Mouse (Mus musculus): ENCODE results near the gene Slc25a21.

Slc25a21 gene

DNA sequence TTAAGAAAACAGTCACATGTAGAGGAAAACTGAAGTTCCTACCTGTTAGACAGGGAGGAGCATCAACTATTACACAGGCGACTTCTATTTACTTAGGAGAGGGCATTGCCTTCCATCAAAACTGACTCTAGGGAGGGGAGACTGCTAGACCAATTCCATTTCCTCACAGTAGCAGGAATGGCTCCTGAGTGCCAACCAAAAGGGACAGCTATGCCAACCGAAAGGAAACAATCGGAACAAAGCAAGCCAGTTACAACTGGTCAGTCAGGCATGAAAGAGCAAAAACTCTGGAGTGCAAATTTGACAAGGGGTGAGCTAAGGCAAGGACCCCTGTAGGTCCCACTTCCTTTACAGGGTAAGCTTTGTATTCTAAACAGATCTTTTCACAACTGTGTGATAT lies 319.5 kb downstream of the Slc25a21 start:
- DNase-seq (ENCODE audit: low read depth, low spot score) = no peak

DNA sequence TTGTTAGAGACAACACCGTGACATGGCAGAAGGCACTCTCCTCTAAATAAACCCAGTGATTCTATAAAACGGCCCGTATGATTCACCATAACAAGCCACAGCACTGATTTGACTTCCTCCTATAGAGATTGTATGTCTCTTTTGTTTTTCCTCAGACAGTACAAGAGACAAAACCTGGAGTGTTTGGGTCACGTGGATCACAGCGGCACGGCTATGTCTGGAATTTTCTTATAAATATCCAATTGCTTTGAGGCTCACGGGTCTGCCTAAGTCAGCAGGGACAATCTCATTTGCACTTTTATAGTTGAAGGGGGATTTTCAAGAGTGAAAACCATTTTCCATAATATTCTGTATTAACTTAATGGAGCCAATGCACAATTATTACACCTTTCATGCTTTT lies 320.7 kb downstream of the Slc25a21 start:
- DNase-seq (ENCODE audit: low read depth, low spot score) = no peak

DNA sequence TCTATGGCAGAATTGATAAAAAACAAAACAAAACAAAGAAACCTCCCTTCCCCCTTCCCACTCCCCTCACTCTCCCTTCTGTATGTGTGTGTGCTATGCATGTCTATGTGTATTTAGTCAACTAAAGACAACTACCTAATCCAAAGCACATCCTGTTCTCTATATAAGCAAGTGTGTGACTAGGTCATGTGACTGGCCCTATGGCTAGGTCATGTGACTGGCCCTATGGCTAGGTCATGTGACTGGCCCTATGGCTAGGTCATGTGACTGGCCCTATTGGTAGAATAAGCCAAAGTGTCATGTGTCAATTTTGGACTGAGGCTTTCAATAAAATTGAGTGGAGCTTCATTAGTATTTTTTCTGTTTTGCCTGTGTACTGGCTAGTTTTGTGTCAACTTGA lies 324.1 kb downstream of the Slc25a21 start:
- DNase-seq (ENCODE audit: low read depth, low spot score) = no peak

DNA sequence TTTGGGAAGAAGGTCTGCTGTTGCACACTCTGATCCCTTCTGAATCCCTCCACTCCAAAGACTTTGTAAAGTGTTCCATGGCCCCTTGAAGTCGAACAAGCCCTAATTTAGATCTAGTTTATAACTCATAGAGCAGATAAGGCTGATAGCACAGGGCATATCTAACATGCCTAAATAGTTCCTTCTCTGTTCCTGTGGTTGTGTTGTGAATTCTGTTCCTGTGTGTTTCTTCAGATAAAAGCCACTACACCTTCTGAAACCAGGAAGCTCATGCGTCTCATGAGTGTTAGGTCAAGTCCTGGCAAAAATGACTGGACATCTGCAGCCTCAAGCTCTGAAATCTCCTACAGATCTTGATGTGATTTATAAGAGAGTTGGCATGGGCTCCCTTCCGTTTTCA lies 326.7 kb downstream of the Slc25a21 start:
- DNase-seq (ENCODE audit: low read depth, low spot score) = no peak

DNA sequence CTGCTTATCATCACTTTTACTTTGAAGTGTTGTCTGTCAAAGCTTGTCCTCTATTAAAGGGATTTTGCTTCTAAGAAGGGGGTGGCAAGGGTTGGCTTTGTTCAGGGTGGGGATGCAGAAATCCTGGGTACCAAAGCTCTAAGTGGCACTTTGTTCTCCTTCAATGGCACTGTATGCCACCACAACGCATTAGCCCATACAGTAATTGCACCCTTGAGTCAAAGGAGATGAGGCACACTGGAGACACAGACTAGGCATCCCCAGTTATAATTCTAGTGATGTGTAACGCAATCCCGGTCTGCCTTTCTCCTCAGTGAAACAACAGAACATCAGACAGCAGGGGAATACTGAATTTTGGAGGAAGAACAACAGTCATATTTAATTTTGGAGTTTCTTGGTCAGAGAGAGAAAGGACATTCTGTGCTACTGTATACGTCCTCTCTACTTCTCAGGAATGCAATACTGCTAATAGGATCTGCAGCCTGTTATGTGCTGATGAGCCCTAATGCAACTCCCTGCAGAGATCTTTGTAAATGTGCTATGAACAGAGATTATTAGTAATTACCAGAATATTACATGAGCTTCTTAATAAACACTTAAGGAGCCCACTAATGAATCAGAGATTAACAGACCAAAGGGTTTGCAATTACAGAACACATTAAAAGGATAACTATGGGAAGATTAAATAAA lies 333.3 kb downstream of the Slc25a21 start:
- DNase-seq (ENCODE audit: low read depth, low spot score) = no peak

DNA sequence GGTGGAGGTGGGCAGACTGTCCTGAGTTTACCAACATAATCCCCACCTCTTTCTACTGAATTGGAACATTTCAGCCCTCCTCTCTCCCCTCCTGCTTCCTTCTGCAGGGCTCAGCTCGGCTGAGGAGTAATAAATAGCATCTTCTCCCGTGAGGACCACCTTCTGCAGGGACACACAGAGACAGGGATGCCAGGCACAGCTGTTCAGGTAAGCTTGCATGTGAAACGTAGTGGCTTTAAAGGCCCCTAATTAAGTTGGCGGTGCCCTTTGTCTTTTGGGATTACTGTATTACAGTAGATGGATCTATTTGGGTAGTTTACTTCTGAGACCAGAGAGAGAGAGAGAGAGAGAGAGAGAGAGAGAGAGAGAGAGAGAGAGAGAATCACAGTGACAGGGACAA lies 344.6 kb downstream of the Slc25a21 start:
- DNase-seq (ENCODE audit: low read depth, low spot score) = no peak

DNA sequence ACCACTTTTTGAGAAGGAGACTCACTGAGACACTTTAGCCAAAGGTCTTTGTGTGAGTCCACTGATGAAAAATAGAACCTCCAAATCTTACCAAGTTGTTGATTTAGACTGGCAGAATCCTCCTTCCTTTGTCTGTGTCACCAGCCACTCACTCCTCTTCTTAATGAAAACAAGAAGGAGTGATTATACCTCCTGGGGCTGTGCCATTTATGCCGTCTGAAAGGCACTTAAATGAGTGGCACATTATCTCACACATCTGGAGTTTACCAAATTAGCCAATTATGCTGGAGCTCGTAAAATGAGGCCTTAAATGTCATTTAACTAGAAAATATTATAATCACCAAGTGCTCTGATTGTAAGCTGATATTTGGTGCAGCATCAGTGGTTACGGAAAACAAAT lies 345.8 kb downstream of the Slc25a21 start:
- DNase-seq (ENCODE audit: low read depth, low spot score) = peak; percentile 5

DNA sequence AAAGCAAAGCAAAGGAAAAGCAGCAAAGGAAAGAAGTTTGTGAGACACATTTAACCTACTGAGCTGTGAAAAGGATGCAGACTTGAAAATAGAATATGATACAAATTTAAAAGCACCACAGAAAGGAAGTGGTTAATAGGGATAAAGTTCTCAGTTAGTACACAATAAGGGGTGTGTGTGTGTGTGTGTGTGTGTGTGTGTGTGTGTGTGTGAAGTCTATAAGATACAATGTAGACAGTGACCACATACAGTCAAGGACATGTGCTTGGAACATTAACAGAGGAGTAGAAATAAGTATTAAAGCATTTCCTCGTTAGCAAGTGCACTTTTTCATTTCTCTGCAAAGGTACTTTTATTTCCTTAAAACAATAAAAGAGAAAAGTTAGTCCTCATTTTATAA lies 367.3 kb downstream of the Slc25a21 start:
- no peak for DNase-seq (ENCODE audit: low read depth, low spot score)

DNA sequence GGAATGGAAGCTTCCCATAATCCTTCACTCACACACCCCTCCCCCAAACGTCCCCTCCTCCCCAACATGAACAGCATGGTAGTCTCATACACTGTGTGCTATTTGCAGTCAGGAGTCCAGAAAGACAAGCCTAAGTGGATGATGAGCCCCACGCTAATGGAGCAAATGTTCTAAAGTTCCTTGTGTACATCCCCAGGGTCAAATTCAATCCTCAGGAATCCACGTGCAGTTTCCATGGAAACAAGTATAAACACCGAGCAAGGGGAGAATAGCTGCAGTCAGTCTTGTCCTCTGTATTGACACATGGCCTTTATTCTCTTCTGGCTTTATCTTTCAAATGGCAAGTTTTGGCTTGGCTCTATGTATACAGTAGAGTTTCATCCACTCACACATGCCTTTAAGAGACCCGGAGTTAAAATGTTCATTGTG lies 367.8 kb downstream of the Slc25a21 start:
- DNase-seq (ENCODE audit: low read depth, low spot score) = no peak

DNA sequence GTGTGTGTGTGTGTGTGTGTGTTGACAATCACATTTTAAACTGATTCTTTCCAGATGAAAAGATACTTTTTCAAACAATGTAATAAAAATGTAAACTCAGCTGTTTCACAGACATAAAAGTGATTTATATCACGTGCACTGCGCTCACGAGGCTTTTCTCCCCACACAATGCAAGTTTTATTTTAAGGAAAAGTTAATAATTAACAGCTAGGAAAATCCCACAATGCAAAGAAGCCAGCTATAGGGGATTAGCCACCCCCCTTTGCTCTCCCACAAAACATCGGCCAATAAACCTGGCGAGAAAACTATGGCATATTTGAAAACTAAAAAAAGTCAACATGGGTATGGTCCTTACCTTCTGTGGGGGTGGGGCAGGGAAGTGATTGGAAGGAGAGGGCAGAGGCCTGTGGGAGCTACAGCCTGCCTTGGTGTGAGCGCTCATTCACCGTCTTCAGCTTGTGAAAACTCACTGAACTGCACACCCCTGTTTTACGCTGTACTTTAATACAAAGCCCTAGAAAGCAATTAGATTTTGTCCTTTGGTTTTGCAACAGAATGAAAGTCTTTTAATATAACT lies 369.4 kb downstream of the Slc25a21 start:
- no peak for DNase-seq (ENCODE audit: low read depth, low spot score)

DNA sequence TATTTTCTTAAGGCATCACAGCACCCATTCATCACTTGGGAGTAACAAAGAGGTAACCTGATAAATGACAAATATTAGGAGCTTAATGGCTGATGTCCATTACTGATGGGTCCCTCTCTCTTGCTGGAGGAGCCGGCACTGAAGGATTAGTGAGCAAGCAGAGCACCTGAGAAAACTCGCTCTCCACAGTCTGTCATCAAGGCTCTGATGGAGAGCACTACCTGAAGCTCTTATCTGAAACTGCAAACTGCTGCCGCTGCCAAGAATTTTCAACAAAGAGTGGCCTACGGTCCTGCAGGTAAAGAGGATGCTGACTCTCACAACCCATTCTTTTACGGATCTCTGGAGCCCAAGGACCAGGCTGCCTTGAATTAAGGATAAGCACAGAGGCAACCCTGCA lies 372.6 kb downstream of the Slc25a21 start:
- no peak for DNase-seq (ENCODE audit: low read depth, low spot score)

DNA sequence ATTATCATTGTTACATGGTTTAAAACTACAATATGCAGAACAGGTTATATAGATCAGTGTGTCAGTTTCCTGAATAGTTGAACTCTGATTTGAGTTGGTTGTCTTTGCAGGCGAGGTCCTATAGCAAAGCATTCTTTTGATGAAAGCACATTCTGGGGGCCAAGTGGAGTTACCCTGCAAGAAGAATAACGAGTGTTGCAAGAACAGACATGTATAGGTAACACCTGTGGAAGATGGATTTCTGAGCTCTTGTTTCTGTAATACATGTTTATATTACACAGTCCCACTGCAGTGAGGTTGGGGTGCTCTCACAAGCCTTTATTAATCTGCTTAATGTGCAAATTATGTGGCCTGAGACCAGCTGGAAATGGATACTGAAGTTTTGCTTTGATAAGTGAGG lies 375.1 kb downstream of the Slc25a21 start:
- DNase-seq (ENCODE audit: low read depth, low spot score) = no peak

DNA sequence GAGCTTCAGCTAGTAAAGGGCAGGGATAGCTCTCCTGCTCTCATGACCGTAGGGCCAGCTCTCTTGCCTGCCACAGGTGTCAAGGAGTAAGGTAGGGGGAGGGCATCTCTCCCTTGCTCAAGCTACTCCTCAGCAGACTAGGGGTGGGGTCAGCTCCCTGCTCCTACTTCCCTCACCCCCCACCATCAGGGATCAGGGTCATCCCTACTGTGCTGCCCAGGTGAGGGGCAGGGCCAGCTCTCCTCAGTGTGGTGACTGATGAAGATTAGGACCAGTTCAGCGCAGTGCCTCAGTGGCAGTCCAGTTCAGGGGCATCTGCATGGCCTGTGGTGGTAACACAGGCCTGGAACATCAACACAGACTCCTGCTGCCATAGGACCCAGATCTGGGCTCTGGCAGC lies 376.7 kb downstream of the Slc25a21 start:
- no peak for DNase-seq (ENCODE audit: low read depth, low spot score)

DNA sequence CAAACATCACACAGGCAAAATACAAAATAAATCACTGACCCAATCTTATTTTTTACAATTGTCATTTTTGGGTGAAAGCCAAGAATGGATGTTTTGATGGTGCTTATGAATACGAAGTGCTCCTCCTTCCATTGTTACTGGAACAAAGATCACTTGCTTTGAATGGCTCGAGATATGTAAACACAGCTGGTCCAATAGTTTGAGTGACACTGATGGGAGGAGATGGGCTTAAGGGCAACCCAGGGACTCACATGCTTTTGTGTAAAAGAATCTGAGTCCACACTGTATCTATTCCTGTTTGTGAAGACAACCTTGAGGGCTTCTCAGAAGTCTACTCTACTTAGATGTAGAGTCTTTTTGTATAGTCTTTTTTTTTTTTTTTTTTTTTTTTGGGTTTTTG lies 389.8 kb downstream of the Slc25a21 start:
- no peak for DNase-seq (ENCODE audit: low read depth, low spot score)

DNA sequence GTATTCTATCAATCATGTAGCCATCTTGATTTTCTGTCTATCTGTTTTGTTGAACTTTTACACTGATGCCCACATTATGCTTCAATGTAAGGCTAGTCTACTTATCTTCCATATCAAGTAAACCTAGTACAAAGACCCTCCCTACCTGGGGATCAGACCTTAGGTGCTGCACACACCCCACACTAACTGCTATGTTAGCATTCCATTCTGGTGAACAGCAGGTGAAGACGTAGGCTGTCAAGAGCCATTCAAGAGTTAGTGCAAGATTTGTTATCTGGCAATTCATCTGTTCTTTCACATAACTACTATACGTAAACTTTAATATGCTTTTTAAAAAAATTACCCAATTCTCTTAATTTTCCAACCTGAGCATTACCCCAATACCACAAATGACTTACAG lies 390.2 kb downstream of the Slc25a21 start:
- DNase-seq (ENCODE audit: low read depth, low spot score) = no peak

DNA sequence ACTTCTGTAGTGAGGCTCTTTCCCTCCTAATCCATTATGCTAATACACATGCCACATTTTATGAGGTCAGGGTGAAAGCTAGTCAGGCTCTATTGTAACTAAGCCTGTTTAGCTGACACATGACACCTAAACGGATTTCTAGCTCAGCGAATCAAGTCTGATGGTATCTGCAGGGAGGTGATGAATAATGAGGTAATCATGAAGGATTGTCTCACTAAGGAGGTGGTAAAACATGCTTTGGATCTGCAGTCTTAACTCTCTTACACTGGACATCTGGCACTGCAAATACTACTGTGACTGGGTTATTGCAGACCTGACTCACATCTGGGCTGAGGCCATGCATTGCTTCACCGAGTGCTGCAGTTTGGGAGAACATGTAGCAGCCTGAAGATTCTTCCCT lies 392.8 kb downstream of the Slc25a21 start:
- DNase-seq (ENCODE audit: low read depth, low spot score) = no peak

DNA sequence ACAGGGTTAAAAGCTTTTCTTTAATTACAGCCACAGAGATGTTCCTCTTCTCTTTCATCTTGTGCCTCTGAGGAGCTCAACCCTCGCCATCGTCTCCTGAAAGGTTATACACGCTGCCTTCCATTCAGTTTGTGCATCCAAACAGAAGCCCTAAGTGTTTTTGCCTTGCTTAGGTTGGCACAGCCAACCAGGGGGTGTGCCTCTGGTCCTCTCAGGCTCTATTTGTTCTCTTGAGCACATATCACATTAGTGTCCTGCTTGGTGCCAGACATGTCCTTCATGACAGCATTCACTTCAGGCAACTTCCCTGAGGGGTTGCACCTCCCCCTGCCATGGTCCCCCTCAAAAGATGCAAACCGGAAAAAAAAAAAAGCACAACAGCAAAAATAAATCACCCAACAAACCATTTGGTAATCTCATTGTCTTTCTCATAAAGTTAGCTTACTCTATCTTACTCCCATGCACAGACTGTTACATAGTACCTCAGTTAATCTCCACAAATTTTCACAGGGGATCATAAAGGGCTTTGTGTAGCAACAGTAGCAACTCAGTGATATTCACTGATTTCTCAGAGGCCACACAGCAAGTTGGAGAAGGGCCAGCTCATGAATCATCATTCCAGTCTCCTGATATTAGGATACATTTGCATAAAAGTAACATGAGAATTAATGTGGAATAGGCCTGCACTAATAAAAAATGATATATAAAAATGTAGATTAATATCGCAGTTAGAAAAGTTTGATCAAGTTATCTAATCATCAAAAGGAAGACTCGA lies 398.4 kb downstream of the Slc25a21 start:
- no peak for DNase-seq (ENCODE audit: low read depth, low spot score)

DNA sequence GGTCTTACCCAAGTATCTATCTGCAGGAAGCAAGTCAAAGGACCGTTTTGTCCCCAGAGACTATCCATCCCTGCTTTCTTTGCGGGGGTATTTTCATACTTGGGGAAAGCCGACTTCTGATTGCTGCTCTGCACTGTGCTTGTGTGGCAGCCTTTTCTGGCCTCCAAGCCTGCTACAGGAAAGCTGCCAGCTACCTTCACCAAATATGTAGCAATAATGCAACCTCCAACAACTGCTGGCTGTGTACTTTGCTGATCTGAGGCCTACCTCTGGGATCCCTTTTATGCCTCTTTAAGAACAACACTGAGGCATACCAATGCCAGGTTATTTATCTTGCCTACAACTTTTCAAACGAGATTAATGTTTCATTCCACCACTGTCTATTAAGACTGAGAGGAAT lies 408.0 kb downstream of the Slc25a21 start:
- DNase-seq (ENCODE audit: low read depth, low spot score) = no peak

DNA sequence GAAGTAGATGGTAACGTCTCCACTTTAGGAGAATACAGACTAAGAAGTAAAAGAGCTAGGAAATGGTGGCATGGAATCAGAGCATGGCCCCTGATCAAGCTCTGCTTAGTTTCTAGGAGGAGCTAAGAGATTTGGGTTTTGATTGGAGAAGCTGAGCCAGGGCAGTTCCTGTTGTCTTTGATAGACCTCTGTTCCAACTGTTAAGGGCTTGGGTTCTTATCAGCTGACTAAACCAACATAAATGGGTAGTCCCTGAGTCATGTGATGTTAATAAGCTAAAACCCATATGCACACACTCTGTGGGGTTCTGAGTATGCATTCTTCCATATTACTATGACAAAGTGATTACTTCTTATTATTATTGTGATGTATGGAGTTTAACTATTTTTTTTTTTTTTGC lies 412.0 kb downstream of the Slc25a21 start:
- no peak for DNase-seq (ENCODE audit: low read depth, low spot score)

DNA sequence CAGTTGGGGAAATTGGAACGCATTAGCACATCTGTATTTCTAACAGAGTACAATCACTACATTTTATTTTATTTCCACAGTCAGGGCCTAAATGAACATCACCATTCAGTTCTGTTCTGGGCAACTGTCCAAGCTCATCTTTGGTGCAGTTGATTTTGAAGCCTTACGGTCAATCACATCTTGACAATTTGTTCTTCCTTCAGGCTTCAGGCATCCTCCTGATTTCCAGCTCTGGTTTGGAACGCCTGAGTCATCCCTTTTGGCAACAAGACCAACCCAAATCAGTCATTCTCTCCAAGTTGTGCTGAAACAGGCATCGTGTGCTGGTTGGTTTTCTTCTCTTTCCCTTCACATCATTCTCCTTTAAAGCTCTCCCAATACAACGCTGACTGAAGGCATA lies 416.1 kb downstream of the Slc25a21 start:
- DNase-seq (ENCODE audit: low read depth, low spot score) = peak; percentile 76

DNA sequence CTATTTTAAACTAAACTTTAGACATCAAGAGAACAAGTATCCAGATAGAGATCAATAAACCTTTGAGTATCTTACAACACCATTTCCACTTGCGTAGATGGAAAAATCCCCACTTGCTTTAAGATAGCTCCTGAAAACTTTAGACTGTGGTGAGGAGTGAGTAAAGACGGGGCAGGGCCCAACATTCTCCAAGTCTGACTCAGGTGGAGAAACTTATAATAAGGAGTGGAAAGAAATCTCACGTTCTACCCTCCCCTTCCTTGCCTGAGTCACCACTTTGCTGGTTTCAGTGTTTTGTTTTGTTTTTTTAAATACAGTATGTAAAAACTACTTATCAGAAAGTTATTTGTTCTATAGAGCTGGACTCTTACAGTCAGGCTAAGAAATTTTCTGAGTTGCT lies 417.7 kb downstream of the Slc25a21 start:
- no peak for DNase-seq (ENCODE audit: low read depth, low spot score)

DNA sequence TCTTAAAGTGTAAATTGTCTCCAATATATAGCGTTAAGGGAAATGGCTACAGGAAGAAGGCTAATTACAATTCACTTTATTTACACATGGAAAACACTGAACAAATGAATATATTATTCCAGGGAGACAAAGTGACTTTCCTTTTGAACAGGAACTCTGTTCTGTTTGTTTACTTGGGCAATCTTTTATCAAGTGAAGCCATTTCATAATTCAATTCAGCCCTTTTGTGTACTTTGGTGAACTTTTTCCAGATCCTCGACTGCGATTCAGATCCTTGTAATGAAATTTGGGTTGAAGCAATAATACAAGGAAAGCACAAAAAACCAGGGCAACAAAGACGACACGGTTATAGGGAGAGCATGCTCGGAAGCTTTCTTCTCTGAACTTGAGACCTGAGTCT lies 423.3 kb downstream of the Slc25a21 start:
- DNase-seq (ENCODE audit: low read depth, low spot score) = no peak

DNA sequence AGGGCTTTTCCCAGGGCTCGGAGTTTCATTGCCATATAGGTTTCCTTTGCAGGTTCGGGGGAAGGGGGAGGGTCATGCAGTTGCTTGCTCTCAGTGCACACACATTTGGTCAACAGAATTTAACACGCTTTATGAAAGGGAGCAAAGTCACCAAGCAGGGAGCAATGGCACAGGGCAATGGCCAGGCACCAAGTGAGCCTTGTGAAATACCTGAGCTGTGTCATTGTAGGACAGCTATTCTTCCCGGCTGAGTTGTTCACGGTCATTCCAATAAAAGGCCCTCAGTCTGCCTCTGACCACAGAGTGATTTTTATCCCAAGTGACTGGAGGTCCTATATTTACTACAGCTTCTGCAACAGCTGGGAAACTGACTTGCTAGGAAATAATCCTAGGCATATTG lies 427.9 kb downstream of the Slc25a21 start:
- no peak for DNase-seq (ENCODE audit: low read depth, low spot score)
